Mouse (Mus musculus): ENCODE data around the gene Cry1.

DNA sequence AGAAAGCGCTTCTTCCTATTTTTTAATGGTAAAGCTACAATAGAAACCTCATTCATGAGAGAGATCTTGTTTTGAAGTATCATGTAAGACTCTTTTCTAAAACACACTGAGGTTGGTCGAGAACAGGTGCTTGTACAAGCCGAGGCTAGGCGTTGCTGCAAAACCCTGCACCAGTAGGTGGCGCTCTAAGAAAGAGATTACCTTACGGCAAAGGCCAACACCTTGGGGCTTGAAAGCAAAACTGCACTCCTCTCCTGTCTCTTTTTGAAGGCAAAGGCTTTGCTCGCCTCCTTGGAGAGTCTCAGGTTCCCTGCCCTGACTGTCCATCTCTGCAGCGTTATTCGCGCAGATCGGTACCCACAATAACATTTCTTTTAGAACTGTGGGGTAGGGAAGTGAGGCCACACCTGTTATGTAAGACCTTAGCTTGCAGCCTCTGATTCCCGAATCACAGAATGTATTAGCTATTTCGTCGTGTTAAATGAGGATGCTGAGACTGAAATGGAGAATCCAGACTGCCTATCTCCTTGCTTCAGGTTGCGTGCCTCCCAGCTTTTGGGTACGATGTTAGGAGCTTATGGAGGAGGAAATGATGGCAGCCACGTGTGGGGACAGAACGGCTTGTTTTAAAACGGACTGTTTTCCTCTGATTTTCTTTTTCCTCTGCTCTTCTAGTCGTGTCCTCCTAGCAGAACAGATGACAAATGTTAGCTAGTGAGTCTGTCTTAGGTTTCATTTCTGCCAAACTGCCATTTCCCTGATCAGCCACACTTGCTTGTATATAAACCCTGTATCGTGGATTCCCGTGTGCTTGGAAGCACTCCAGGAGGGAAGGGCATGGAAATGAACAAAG is 36.3 kb upstream of the Cry1 start:
- TF ChIP-seq MAX (IDR thresholded peaks at IDR 0.05; ENCODE audit: low read depth) (no peak), TCF3 (IDR thresholded peaks at IDR 0.05; ENCODE audit: insufficient read length, low read depth) (no peak), POLR2A (IDR thresholded peaks at IDR 0.05; ENCODE audit: insufficient read length, low read depth) (no peak), TCF12 (IDR thresholded peaks at IDR 0.05; ENCODE audit: insufficient read depth, poor library complexity, severe bottlenecking) (no peak), USF1 (IDR thresholded peaks at IDR 0.05; ENCODE audit: low read depth) (no peak), E2F4 (IDR thresholded peaks at IDR 0.05; ENCODE audit: insufficient read depth) (no peak), CEBPB (IDR thresholded peaks at IDR 0.05; ENCODE audit: insufficient read depth, poor library complexity, severe bottlenecking) (no peak), MYOG (IDR thresholded peaks at IDR 0.05; ENCODE audit: control insufficient read depth in 1 of 3, insufficient read depth in 1 of 3, insufficient read length in 2 of 3, low read depth in 2 of 3) (no peak), SRF (IDR thresholded peaks at IDR 0.05; ENCODE audit: control insufficient read depth, insufficient read length, low read depth) (no peak), POLR2AphosphoS2 (IDR thresholded peaks at IDR 0.05; ENCODE audit: insufficient read length, low read depth) (no peak)
